Mouse (Mus musculus): ENCODE measurements around the gene Cyb5r4.

DNA sequence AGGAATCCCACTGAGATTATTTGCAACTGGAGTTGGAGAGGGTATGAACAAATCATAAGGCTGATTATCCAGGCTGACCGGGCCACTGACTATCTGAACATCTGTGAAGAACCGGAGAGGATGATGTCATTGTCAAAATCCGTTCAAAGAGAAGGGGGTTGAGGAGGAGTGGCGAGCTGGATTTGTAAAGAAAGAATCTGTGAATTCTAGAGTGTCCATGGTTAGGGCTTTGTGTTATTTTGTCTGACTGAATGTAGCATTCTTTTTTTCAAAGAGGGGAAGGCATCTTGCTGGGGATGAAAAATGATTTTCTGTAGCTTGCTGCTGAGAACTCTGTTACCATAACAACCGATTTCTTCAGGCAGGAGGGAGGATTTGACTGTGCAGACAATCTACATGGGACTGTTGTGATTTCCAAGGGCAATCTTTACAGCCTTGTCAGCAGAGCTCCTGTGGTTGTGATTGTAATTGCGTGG is 93.7 kb downstream of the Cyb5r4 start:
- TF ChIP-seq EP300 (IDR thresholded peaks at IDR 0.05; ENCODE audit: low read depth) = no peak
- TF ChIP-seq CTCF (IDR thresholded peaks at IDR 0.05; ENCODE audit: low read depth) = no peak

Measured in heart, postnatal 0 days (tissue).